Mouse (Mus musculus) lung, adult 2 months (tissue): Measurements from ENCODE around the gene Osr1.

Experiments
- CTCF ChIP-seq: fragments of 200-500 bp; IDR thresholded peaks from 2 replicates; pipeline ENCODE4 v1.5.1; 2011; ENCODE audit warnings: mild to moderate bottlenecking, low read length, control low read depth; ENCODE audit not compliant: insufficient read depth
- POLR2A ChIP-seq: fragments of 200-500 bp; IDR thresholded peaks from 2 replicates; pipeline ENCODE4 v1.6.1; 2011; ENCODE audit warnings: low read depth, mild to moderate bottlenecking, control low read depth, low read length, borderline replicate concordance; ENCODE audit errors: extremely low read depth

DNA sequence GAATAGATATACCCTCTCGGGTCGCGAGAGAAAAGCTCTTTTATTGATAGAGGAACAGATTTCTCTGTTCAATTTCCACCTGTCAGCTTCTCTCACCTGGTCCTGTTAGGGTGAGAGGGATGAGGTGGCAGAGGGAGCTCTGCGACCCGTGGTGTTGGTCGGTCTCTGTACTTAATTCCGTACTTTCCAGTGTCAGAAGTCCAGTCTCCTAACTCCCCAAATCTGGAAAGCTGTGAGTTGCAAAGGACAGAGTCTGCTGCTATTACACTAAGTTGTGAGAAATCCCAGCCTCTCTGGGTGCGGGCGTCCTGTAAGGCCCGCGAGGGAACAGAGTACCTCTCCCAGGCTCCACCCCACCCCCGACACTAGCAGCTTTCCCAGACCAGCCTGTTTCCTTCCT is 11.6 kb downstream of the Osr1 start:
- TF ChIP-seq CTCF (no peak), POLR2A (no peak)
